Mouse (Mus musculus) kidney, embryonic 15.5 days (tissue): Measurements from ENCODE around the gene Agap2. TPM values are rescaled to one million over a fixed set of nuclear protein-coding genes. Genes with fewer than 3 reads are reported as not detected.
"Not testable (repeated sequence)": the region's sequence is repeated elsewhere in the genome, so short reads cannot be mapped to it uniquely, and the experiment has no call there.

Experiments
- ATAC-seq: fragments of 200-750 bp; cut with Nextera tagmentation; replicated peaks from 2 replicates; pipeline ENCODE4 v1.8.0; 2017; ENCODE audit warnings: moderate TSS enrichment; ENCODE audit not compliant: low FRiP score
- H3K27ac ChIP-seq: fragments of 300-500 bp; sonication (generic); 2 replicates; pipeline ENCODE4 v1.5.1; 2015; ENCODE audit warnings: mild to moderate bottlenecking, inconsistent platforms
- H3K27me3 ChIP-seq: fragments of 300-500 bp; sonication (generic); 2 replicates; pipeline ENCODE4 v1.6.1; 2015; ENCODE audit warnings: inconsistent platforms
- H3K36me3 ChIP-seq: fragments of 300-500 bp; sonication (generic); 2 replicates; pipeline ENCODE4 v1.6.1; 2015; ENCODE audit warnings: inconsistent platforms
- H3K4me1 ChIP-seq: fragments of 300-500 bp; sonication (generic); 2 replicates; pipeline ENCODE4 v1.6.1; 2015; ENCODE audit warnings: inconsistent platforms
- H3K4me2 ChIP-seq: fragments of 300-500 bp; sonication (generic); 2 replicates; pipeline ENCODE4 v1.6.1; 2015; ENCODE audit warnings: moderate library complexity, mild to moderate bottlenecking, inconsistent platforms
- H3K4me3 ChIP-seq: fragments of 300-500 bp; sonication (generic); replicated peaks from 2 replicates; pipeline ENCODE4 v1.5.1; 2015; ENCODE audit warnings: mild to moderate bottlenecking, inconsistent platforms
- H3K9ac ChIP-seq: fragments of 300-500 bp; sonication (generic); 2 replicates; pipeline ENCODE4 v1.6.1; 2015; ENCODE audit warnings: mild to moderate bottlenecking, inconsistent platforms
- H3K9me3 ChIP-seq: fragments of 300-500 bp; sonication (generic); replicated peaks from 2 replicates; pipeline ENCODE4 v1.6.1; 2016; ENCODE audit warnings: inconsistent platforms
- WGBS: fragments of 180-500 bp; shearing (Covaris S2); methylation state at CpG from one replicate; pipeline ENCODE4 v1.1.7; 2015; ENCODE audit warnings: mixed read lengths; 5-methylcytosine and 5-hydroxymethylcytosine counted together
- polyA plus RNA-seq: library from polyadenylated mRNA; unstranded; fragments of >200 nt; fragmentation: Nextera tagmentation; extraction: Ambion mirVana; gene quantifications from 2 replicates; pipeline ENCODE4 v1.2.1, GENCODE M21; 2015

Agap2 gene
- polyA plus RNA-seq, 1 experiment from 2014 or later, result 0.42 TPM

GRCm38 (mm10) chr10:127120301-127121065, 45.4 kb downstream of the Agap2 start:
- ATAC-seq, result peak; percentile 44
- peak overlapping the region; percentile 95 for H3K4me3 ChIP-seq
- H3K4me2 ChIP-seq, result peak overlapping the region; percentile 97
- H3K27me3 ChIP-seq, result no peaks in the 10 kb centered on the region
- peak overlapping the region; percentile 77 for H3K9ac ChIP-seq
- no peaks in the 10 kb centered on the region for H3K9me3 ChIP-seq
- peaks cover 23% of the 10 kb centered on the region for H3K4me1 ChIP-seq
- 2% methylated on average over 34 of the region's 34 CpGs for WGBS
- H3K27ac ChIP-seq, result no peak overlapping the region
- H3K36me3 ChIP-seq, result peaks cover 40% of the 10 kb centered on the region

- peak within 1 kb of the TSS; percentile 95 for H3K4me3 ChIP-seq
- peak; percentile 98 for ATAC-seq
- H3K9me3 ChIP-seq, result no peaks in the 10 kb centered on the region
- H3K4me2 ChIP-seq, result peak within 1 kb of the TSS; percentile 97
- whole genome bisulfite sequencing, result under 1% methylated on average over 19 of the region's 19 CpGs
- no peak within 1 kb of the TSS for H3K27ac ChIP-seq
- no peaks in the 10 kb centered on the region for H3K27me3 ChIP-seq
- peaks cover 34% of the 10 kb centered on the region for H3K36me3 ChIP-seq
- peak within 1 kb of the TSS; percentile 77 for H3K9ac ChIP-seq
- peaks cover 23% of the 10 kb centered on the region for H3K4me1 ChIP-seq
These were observed 46.0 kb downstream of the Agap2 start, which contains the start of gene Os9 for GRCm38 (mm10) chr10:127121066-127121477. Gene Os9 (minus strand): TSS chr10:127121131.

- no peak overlapping the region for H3K9ac ChIP-seq
- 76% methylated on average over 3 of the region's 3 CpGs for WGBS
- no peak for ATAC-seq
These were observed 46.9 kb downstream of the Agap2 start for GRCm38 (mm10) chr10:127122018-127122417.

GRCm38 (mm10) chr10:127122784-127123435, 47.8 kb downstream of the Agap2 start:
- H3K27me3 ChIP-seq, result no peaks in the 10 kb centered on the region
- peak overlapping the region; percentile 64 for H3K4me2 ChIP-seq
- H3K9me3 ChIP-seq, result no peaks in the 10 kb centered on the region
- peak; percentile 38; the same call in 1 of the 2 replicates for ATAC-seq
- WGBS, result 17% methylated on average over 13 of the region's 13 CpGs
- no peak overlapping the region for H3K9ac ChIP-seq
- H3K4me1 ChIP-seq, result peaks cover 23% of the 10 kb centered on the region
- H3K4me3 ChIP-seq, result peak overlapping the region; percentile 29
- peaks cover 17% of the 10 kb centered on the region for H3K36me3 ChIP-seq
- H3K27ac ChIP-seq, result no peak overlapping the region

More at GRCm38 (mm10) chr10:127122018-127122417, 46.9 kb downstream of the Agap2 start:
- no peak overlapping the region for H3K4me3 ChIP-seq
- H3K4me2 ChIP-seq, result no peak overlapping the region
- peaks cover 25% of the 10 kb centered on the region for H3K36me3 ChIP-seq
- no peaks in the 10 kb centered on the region for H3K27me3 ChIP-seq
- H3K4me1 ChIP-seq, result peaks cover 23% of the 10 kb centered on the region
- H3K9me3 ChIP-seq, result no peaks in the 10 kb centered on the region
- no peak overlapping the region for H3K27ac ChIP-seq

- WGBS, result 15% methylated on average over 4 of the region's 4 CpGs
- H3K4me2 ChIP-seq, result peak overlapping the region; percentile 64
- peaks cover 11% of the 10 kb centered on the region for H3K36me3 ChIP-seq
- no peak overlapping the region for H3K9ac ChIP-seq
- H3K27ac ChIP-seq, result no peak overlapping the region
- peaks cover 23% of the 10 kb centered on the region for H3K4me1 ChIP-seq
- no peak for ATAC-seq
- H3K27me3 ChIP-seq, result no peaks in the 10 kb centered on the region
- H3K4me3 ChIP-seq, result peak overlapping the region; percentile 29
- no peaks in the 10 kb centered on the region for H3K9me3 ChIP-seq
These were observed 48.3 kb downstream of the Agap2 start for GRCm38 (mm10) chr10:127123436-127123805.

GRCm38 (mm10) chr10:127125210-127126001, 50.3 kb downstream of the Agap2 start:
- Histone ChIP-seq H3K4me2 (no peak overlapping the region), H3K4me1 (peaks cover 14% of the 10 kb centered on the region), H3K36me3 (no peaks in the 10 kb centered on the region), H3K27me3 (no peaks in the 10 kb centered on the region), H3K9ac (no peak overlapping the region), H3K9me3 (no peaks in the 10 kb centered on the region), H3K4me3 (no peak overlapping the region), H3K27ac (no peak overlapping the region)
- no peak for ATAC-seq
- WGBS, result 80% methylated on average over 9 of the region's 9 CpGs

GRCm38 (mm10) chr10:127126579-127126978, 51.5 kb downstream of the Agap2 start:
- H3K4me3 ChIP-seq, result no peak overlapping the region
- WGBS, result 79% methylated on average over 5 of the region's 5 CpGs
- peaks cover 11% of the 10 kb centered on the region for H3K4me1 ChIP-seq
- no peak overlapping the region for H3K27ac ChIP-seq
- H3K27me3 ChIP-seq, result no peaks in the 10 kb centered on the region
- H3K4me2 ChIP-seq, result no peak overlapping the region
- no peak overlapping the region for H3K9ac ChIP-seq
- H3K36me3 ChIP-seq, result no peaks in the 10 kb centered on the region
- no peaks in the 10 kb centered on the region for H3K9me3 ChIP-seq
- ATAC-seq, result no peak

- Histone ChIP-seq H3K4me2 (no peak overlapping the region), H3K9ac (no peak overlapping the region), H3K9me3 (no peaks in the 10 kb centered on the region), H3K4me1 (peaks cover 7% of the 10 kb centered on the region), H3K27me3 (no peaks in the 10 kb centered on the region), H3K36me3 (no peaks in the 10 kb centered on the region), H3K4me3 (no peak overlapping the region), H3K27ac (no peak overlapping the region)
- WGBS, result 69% methylated on average over 7 of the region's 7 CpGs
- no peak for ATAC-seq
These were observed 52.7 kb downstream of the Agap2 start for GRCm38 (mm10) chr10:127127711-127128279.

GRCm38 (mm10) chr10:127129431-127129830, 54.3 kb downstream of the Agap2 start:
- no peak for ATAC-seq
- Histone ChIP-seq H3K27ac (no peak overlapping the region), H3K27me3 (no peaks in the 10 kb centered on the region), H3K4me3 (no peak overlapping the region), H3K9ac (no peak overlapping the region), H3K4me2 (no peak overlapping the region), H3K4me1 (no peaks in the 10 kb centered on the region), H3K9me3 (no peaks in the 10 kb centered on the region), H3K36me3 (no peaks in the 10 kb centered on the region)
- WGBS, result 67% methylated on average over 4 of the region's 4 CpGs

- no peak for ATAC-seq
- no peaks in the 10 kb centered on the region for H3K9me3 ChIP-seq
- 52% methylated on average over 5 of the region's 5 CpGs for WGBS
- no peaks in the 10 kb centered on the region for H3K4me1 ChIP-seq
- no peak overlapping the region for H3K4me2 ChIP-seq
- no peaks in the 10 kb centered on the region for H3K27me3 ChIP-seq
- no peak overlapping the region for H3K27ac ChIP-seq
- H3K36me3 ChIP-seq, result no peaks in the 10 kb centered on the region
- H3K9ac ChIP-seq, result no peak overlapping the region
- no peak overlapping the region for H3K4me3 ChIP-seq
These were observed 57.4 kb downstream of the Agap2 start for GRCm38 (mm10) chr10:127132469-127132868.

- 84% methylated on average over 3 of the region's 3 CpGs for WGBS
- not testable (repeated sequence) for H3K36me3 ChIP-seq, H3K4me3 ChIP-seq, ATAC-seq, H3K4me1 ChIP-seq, H3K27me3 ChIP-seq, H3K9ac ChIP-seq, H3K27ac ChIP-seq, H3K9me3 ChIP-seq, H3K4me2 ChIP-seq
These were observed 59.4 kb downstream of the Agap2 start for GRCm38 (mm10) chr10:127134394-127135035.
